Mouse (Mus musculus) monocyte, adult 5-6 weeks (primary cell): Measurements from ENCODE around the gene Tifab. TPM values are rescaled to one million over a fixed set of nuclear protein-coding genes. Genes with fewer than 3 reads are reported as not detected.

Experiments
- ATAC-seq: fragments of 153-309, 156-312 bp; replicated peaks from 2 replicates; pipeline ENCODE4 v1.8.0; 2017; ENCODE audit warnings: mild to moderate bottlenecking; ENCODE audit not compliant: low TSS enrichment, insufficient number of reproducible peaks, severe bottlenecking, poor library complexity, low FRiP score
- total RNA-seq: library from RNA; stranded (forward); fragments of 200-1000, 200-491, 200-594 nt; gene quantifications from 3 replicates; pipeline ENCODE4 v1.2.3, GENCODE M21; 2017

The Tifab gene
- total RNA-seq, 1 experiment from 2014 or later: 48.8 TPM

- ATAC-seq: no peak
Observed at GRCm38 (mm10) chr13:56189688-56190087, 11.0 kb upstream of the Tifab start.

- ATAC-seq: peak; percentile 57
Observed at GRCm38 (mm10) chr13:56183687-56184086, 5.0 kb upstream of the Tifab start.

GRCm38 (mm10) chr13:56181424-56181823 lies 2.7 kb upstream of the Tifab start:
- ATAC-seq: peak; percentile 69

GRCm38 (mm10) chr13:56176310-56176709 lies 2.4 kb downstream of the Tifab start:
- ATAC-seq: no peak

- ATAC-seq: no peak
Observed at GRCm38 (mm10) chr13:56175848-56176247, 2.8 kb downstream of the Tifab start.

- ATAC-seq: no peak
Observed at GRCm38 (mm10) chr13:56172901-56173545, 5.7 kb downstream of the Tifab start.

- no peak for ATAC-seq
Observed at GRCm38 (mm10) chr13:56172106-56172505, 6.6 kb downstream of the Tifab start.

- no peak for ATAC-seq
Observed at GRCm38 (mm10) chr13:56168403-56168781, 10.3 kb downstream of the Tifab start.

GRCm38 (mm10) chr13:56167446-56168402 lies 11.0 kb downstream of the Tifab start:
- no peak for ATAC-seq

GRCm38 (mm10) chr13:56165561-56165960 lies 13.1 kb downstream of the Tifab start:
- ATAC-seq: peak; percentile 47

- no peak for ATAC-seq
Observed at GRCm38 (mm10) chr13:56164372-56164771, 14.3 kb downstream of the Tifab start.

GRCm38 (mm10) chr13:56163751-56164150 lies 14.9 kb downstream of the Tifab start:
- no peak for ATAC-seq

GRCm38 (mm10) chr13:56162859-56163258 lies 15.8 kb downstream of the Tifab start:
- ATAC-seq: peak; percentile 64

GRCm38 (mm10) chr13:56159614-56160363 lies 18.9 kb downstream of the Tifab start:
- ATAC-seq: no peak

- 0 out of 2 replicates have a peak, but pooled peaks have one; percentile 40 for ATAC-seq
Observed at GRCm38 (mm10) chr13:56159016-56159601, 19.6 kb downstream of the Tifab start.

- ATAC-seq: no peak
Observed at GRCm38 (mm10) chr13:56155671-56156070, 23.0 kb downstream of the Tifab start.

- ATAC-seq: no peak
Observed at GRCm38 (mm10) chr13:56155048-56155447, 23.6 kb downstream of the Tifab start.

GRCm38 (mm10) chr13:56152773-56153460 lies 25.8 kb downstream of the Tifab start:
- ATAC-seq: no peak
